Mouse (Mus musculus) kidney, adult 2 months (tissue): ENCODE measurements around the gene Bri3bp. TPM values are rescaled to one million over a fixed set of nuclear protein-coding genes. Genes with fewer than 3 reads are reported as not detected.
"Not testable (repeated sequence)": the region's sequence is repeated elsewhere in the genome, so short reads cannot be mapped to it uniquely, and the experiment has no call there.

Source experiments
- DNase-seq: peaks from one replicate; pipeline ENCODE4 v3.0.0; 2021
- H3K27ac ChIP-seq: fragments of 200-500 bp; 2 replicates; pipeline ENCODE4 v1.5.1; 2012; ENCODE audit warnings: low read depth, low read length, control low read depth, inconsistent platforms; ENCODE audit not compliant: insufficient read depth
- H3K27me3 ChIP-seq: fragments of 200-500 bp; replicated peaks from 2 replicates; pipeline ENCODE4 v1.6.1; 2012; ENCODE audit warnings: mild to moderate bottlenecking, moderate library complexity, low read length, inconsistent platforms; ENCODE audit not compliant: control insufficient read depth, insufficient read depth
- H3K36me3 ChIP-seq: fragments of 200-500 bp; 2 replicates; pipeline ENCODE4 v1.6.1; 2012; ENCODE audit warnings: mild to moderate bottlenecking, moderate library complexity, low read length, inconsistent platforms; ENCODE audit not compliant: control insufficient read depth, insufficient read depth
- H3K4me1 ChIP-seq: fragments of 200-500 bp; 2 replicates; pipeline ENCODE4 v1.6.1; 2011; ENCODE audit warnings: low read length; ENCODE audit not compliant: control insufficient read depth, insufficient read depth
- H3K4me3 ChIP-seq: fragments of 200-500 bp; 2 replicates; pipeline ENCODE4 v1.5.1; 2011; ENCODE audit warnings: mild to moderate bottlenecking, low read depth, low read length, control low read depth; ENCODE audit not compliant: insufficient read depth
- CTCF ChIP-seq: fragments of 200-500 bp; conservative IDR thresholded peaks from 2 replicates; pipeline ENCODE4 v1.5.1; 2011; ENCODE audit warnings: low read depth, mild to moderate bottlenecking, control low read depth, low read length, moderate library complexity, mixed read lengths; ENCODE audit not compliant: insufficient read depth, insufficient read length
- POLR2A ChIP-seq: fragments of 200-500 bp; IDR thresholded peaks from one replicate; pipeline ENCODE4 v1.6.1; 2011; ENCODE audit warnings: low read depth, low read length, control low read depth
- WGBS: fragments of 180-500 bp; shearing (Covaris S2); methylation state at CpG from one replicate; pipeline ENCODE4 v1.1.7; 2018; 5-methylcytosine and 5-hydroxymethylcytosine counted together
- polyA plus RNA-seq: library from polyadenylated mRNA; depleted of rRNA; stranded (reverse); fragments of >200 nt; gene quantifications from 2 replicates; pipeline ENCODE4 v1.2.3, GENCODE M21; 2012; rRNA removed

Gene Bri3bp
- polyA plus RNA-seq = 12.1 and 13.0 TPM in 2 replicates

GRCm38 (mm10) chr5:125441234-125442114, at the start of gene Bri3bp:
Gene Bri3bp, plus strand, starts transcription at chr5:125441568.
- peak; percentile 61 for DNase-seq
- Histone ChIP-seq H3K27me3 (no peaks in the 10 kb centered on the region), H3K36me3 (no peaks in the 10 kb centered on the region), H3K27ac (peak within 1 kb of the TSS; percentile 6; the same call in 1 of the 2 replicates), H3K4me1 (peaks cover 6% of the 10 kb centered on the region; the same call in 1 of the 2 replicates), H3K4me3 (peak within 1 kb of the TSS; percentile 92)
- no peak for TF ChIP-seq CTCF
- TF ChIP-seq POLR2A = no peak
- WGBS = 1% methylated on average over 95 of the region's 97 CpGs

GRCm38 (mm10) chr5:125391609-125392008, 49.8 kb upstream of the Bri3bp start:
- Histone ChIP-seq H3K4me3 (no peak overlapping the region), H3K36me3 (peaks cover 6% of the 10 kb centered on the region; the same call in 1 of the 2 replicates), H3K4me1 (peaks cover 30% of the 10 kb centered on the region; the same call in 1 of the 2 replicates), H3K27ac (peak overlapping the region; percentile 100), H3K27me3 (no peaks in the 10 kb centered on the region)
- DNase-seq = peak; percentile 95
- no peak for TF ChIP-seq POLR2A
- no peak for TF ChIP-seq CTCF
- WGBS = 4% methylated on average over 5 of the region's 5 CpGs

GRCm38 (mm10) chr5:125392176-125392575, 49.2 kb upstream of the Bri3bp start:
- H3K4me1 ChIP-seq = peaks cover 30% of the 10 kb centered on the region; the same call in 1 of the 2 replicates
- DNase-seq = peak; percentile 28
- H3K4me3 ChIP-seq, H3K36me3 ChIP-seq, H3K27me3 ChIP-seq: not testable (repeated sequence)
- WGBS = 82% methylated on average over 4 of the region's 4 CpGs
- peak overlapping the region; percentile 100 for H3K27ac ChIP-seq

- WGBS = 6% methylated on average over 1 of the region's 1 CpGs
- peaks cover 30% of the 10 kb centered on the region; the same call in 1 of the 2 replicates for H3K4me1 ChIP-seq
- DNase-seq = no peak
- no peaks in the 10 kb centered on the region for H3K27me3 ChIP-seq
- peak overlapping the region; percentile 33; the same call in 1 of the 2 replicates for H3K4me3 ChIP-seq
- peak overlapping the region; percentile 100 for H3K27ac ChIP-seq
- TF ChIP-seq POLR2A (no peak), CTCF (no peak)
- H3K36me3 ChIP-seq = peaks cover 6% of the 10 kb centered on the region; the same call in 1 of the 2 replicates
These were observed 48.8 kb upstream of the Bri3bp start for GRCm38 (mm10) chr5:125392618-125392976.

GRCm38 (mm10) chr5:125392977-125393621, 48.3 kb upstream of the Bri3bp start:
- peak; percentile 99 for DNase-seq
- peak overlapping the region; percentile 33 for H3K4me3 ChIP-seq
- TF ChIP-seq CTCF (no peak), POLR2A (peak; percentile 50)
- H3K27ac ChIP-seq = peak overlapping the region; percentile 100
- WGBS = under 1% methylated on average over 20 of the region's 20 CpGs
- H3K27me3 ChIP-seq = no peaks in the 10 kb centered on the region
- H3K4me1 ChIP-seq = peaks cover 30% of the 10 kb centered on the region; the same call in 1 of the 2 replicates
- peaks cover 6% of the 10 kb centered on the region; the same call in 1 of the 2 replicates for H3K36me3 ChIP-seq

GRCm38 (mm10) chr5:125393622-125394603, 47.5 kb upstream of the Bri3bp start:
- Histone ChIP-seq H3K27ac (peak overlapping the region; percentile 100), H3K27me3 (no peaks in the 10 kb centered on the region), H3K36me3 (no peaks in the 10 kb centered on the region; the same call in 1 of the 2 replicates), H3K4me3 (peak overlapping the region; percentile 33), H3K4me1 (peaks cover 30% of the 10 kb centered on the region; the same call in 1 of the 2 replicates)
- TF ChIP-seq POLR2A (no peak), CTCF (no peak)
- 3% methylated on average over 23 of the region's 25 CpGs for WGBS
- DNase-seq = peak; percentile 91
